Mouse (Mus musculus) kidney, embryonic 16.5 days (tissue): Measurements from ENCODE around the gene Gm44579. TPM values are rescaled to one million over a fixed set of nuclear protein-coding genes. Genes with fewer than 3 reads are reported as not detected.

Experiments used
- ATAC-seq: fragments of 200-750 bp; cut with Nextera tagmentation; 2 replicates; pipeline ENCODE4 v1.8.0; 2017; ENCODE audit warnings: moderate TSS enrichment; ENCODE audit not compliant: low FRiP score, low TSS enrichment
- H3K27ac ChIP-seq: fragments of 300-500 bp; sonication (generic); 2 replicates; pipeline ENCODE4 v1.5.1; 2014; ENCODE audit warnings: low read length
- H3K27me3 ChIP-seq: fragments of 300-500 bp; sonication (generic); 2 replicates; pipeline ENCODE4 v1.6.1; 2014; ENCODE audit warnings: low read length, control low read depth, mixed read lengths; ENCODE audit not compliant: insufficient read depth
- H3K36me3 ChIP-seq: fragments of 300-500 bp; sonication (generic); 2 replicates; pipeline ENCODE4 v1.6.1; 2014; ENCODE audit warnings: low read length, control low read depth, mixed read lengths; ENCODE audit not compliant: insufficient read depth
- H3K4me1 ChIP-seq: fragments of 300-500 bp; sonication (generic); 2 replicates; pipeline ENCODE4 v1.6.1; 2014; ENCODE audit warnings: low read length, control low read depth, mixed read lengths; ENCODE audit not compliant: insufficient read depth
- H3K4me2 ChIP-seq: fragments of 300-500 bp; sonication (generic); replicated peaks from 2 replicates; pipeline ENCODE4 v1.6.1; 2014; ENCODE audit warnings: low read depth, low read length
- H3K4me3 ChIP-seq: fragments of 300-500 bp; sonication (generic); 2 replicates; pipeline ENCODE4 v1.5.1; 2014; ENCODE audit warnings: mild to moderate bottlenecking, low read length
- H3K9ac ChIP-seq: fragments of 300-500 bp; sonication (generic); replicated peaks from 2 replicates; pipeline ENCODE4 v1.6.1; 2014; ENCODE audit warnings: low read length
- H3K9me3 ChIP-seq: fragments of 300-500 bp; sonication (generic); 2 replicates; pipeline ENCODE4 v1.6.1; 2016; ENCODE audit warnings: low read length, control low read depth
- WGBS: fragments of 180-500 bp; shearing (Covaris S2); extraction: QIAGEN DNeasy Blood & Tissue Kit; methylation state at CpG from one replicate; pipeline ENCODE4 v1.1.7; 2014; 5-methylcytosine and 5-hydroxymethylcytosine counted together
- polyA plus RNA-seq: library from polyadenylated mRNA; unstranded; fragments of >200 nt; fragmentation: Nextera tagmentation; extraction: Ambion mirVana; gene quantifications from 2 replicates; pipeline ENCODE4 v1.2.1, GENCODE M21; 2015

Gene Gm44579
- not detected in 2 replicates for polyA plus RNA-seq

DNA sequence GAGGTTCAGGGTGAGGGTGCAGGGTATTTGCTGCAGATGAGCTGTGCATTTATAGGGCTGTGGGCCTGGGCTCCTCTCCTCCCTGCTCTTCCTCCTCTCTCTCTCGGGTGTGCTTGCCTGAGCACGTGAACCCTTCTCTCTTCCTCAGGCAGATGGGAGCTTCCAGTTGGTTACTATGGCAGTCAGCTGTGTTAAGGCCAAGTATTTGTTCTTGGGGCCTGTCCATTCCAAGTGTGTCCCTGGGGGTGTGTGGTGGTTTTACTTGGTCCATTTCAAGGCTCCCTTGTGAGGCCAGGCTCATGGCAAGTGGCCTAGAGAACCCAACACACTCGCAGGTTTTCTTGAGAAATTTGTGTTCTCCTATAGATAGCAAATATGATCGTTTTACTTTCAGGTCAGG is at the start of gene Gm44579, which contains the start of gene Olfr287:
Gene Gm44579 (minus strand): TSS at position 101 of the 400 bp plus-strand sequence.
Gene Olfr287 (minus strand): TSS at position 180 of the 400 bp plus-strand sequence.
- no peak within 1 kb of the TSS for H3K4me3 ChIP-seq
- H3K4me2 ChIP-seq = no peak within 1 kb of the TSS
- no peaks in the 10 kb centered on the region for H3K27me3 ChIP-seq
- H3K9me3 ChIP-seq = no peaks in the 10 kb centered on the region
- no peak within 1 kb of the TSS for H3K9ac ChIP-seq
- no peaks in the 10 kb centered on the region for H3K36me3 ChIP-seq
- H3K27ac ChIP-seq = no peak within 1 kb of the TSS
- no peaks in the 10 kb centered on the region for H3K4me1 ChIP-seq
- no peak for ATAC-seq
- 60% methylated on average over 4 of the region's 4 CpGs for WGBS

DNA sequence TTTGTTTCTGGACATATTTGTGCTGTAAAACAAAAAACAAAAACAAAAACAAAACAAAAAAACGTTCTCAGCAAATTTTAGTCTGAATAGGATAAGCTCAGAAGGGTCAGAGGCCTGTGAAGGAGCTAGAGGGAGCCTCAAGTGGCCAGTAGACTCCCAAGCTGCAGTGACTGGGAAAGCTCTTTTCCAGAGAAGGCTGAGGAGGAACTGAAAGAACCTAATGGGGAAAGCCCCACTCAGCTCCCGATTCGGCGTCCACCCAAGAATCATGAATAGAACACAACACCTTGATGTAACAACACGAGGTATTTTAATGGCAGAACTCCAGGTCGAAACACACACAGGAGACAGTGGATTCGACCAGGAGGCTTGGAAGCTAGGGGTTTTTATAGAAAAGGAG is 37.0 kb upstream of the Gm44579 start:
- Histone ChIP-seq H3K36me3 (no peaks in the 10 kb centered on the region), H3K9ac (no peak overlapping the region), H3K27ac (no peak overlapping the region), H3K9me3 (no peaks in the 10 kb centered on the region), H3K4me3 (no peak overlapping the region), H3K27me3 (no peaks in the 10 kb centered on the region), H3K4me1 (no peaks in the 10 kb centered on the region), H3K4me2 (no peak overlapping the region)
- ATAC-seq = no peak
- 87% methylated on average over 7 of the region's 7 CpGs for WGBS

DNA sequence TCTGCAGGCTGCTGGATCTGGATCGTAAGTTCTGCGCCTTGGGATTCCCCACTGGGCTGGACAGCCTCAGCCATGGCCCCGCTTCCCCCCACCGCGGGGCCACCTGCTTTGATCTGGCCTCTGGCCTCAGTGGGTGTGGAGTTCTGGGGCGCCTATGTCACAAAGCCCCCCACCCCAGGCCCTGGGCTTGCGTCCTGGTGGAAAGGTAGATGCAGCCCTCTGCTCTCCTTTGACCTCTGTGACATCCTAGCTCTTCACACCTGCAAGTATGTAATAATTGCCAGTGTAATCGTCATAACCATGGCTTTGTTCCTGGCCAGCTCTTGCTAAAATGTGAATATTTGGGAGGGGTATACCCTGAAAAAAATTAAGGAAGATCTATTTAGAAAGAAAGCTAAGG is 36.4 kb upstream of the Gm44579 start, which contains the start of gene H1fnt:
Gene H1fnt (minus strand): TSS at position 101 of the 400 bp plus-strand sequence.
- Histone ChIP-seq H3K9ac (no peak within 1 kb of the TSS), H3K27me3 (no peaks in the 10 kb centered on the region), H3K4me2 (no peak within 1 kb of the TSS), H3K9me3 (no peaks in the 10 kb centered on the region), H3K4me3 (no peak within 1 kb of the TSS), H3K27ac (no peak within 1 kb of the TSS), H3K4me1 (no peaks in the 10 kb centered on the region), H3K36me3 (no peaks in the 10 kb centered on the region)
- no peak for ATAC-seq
- WGBS = 82% methylated on average over 8 of the region's 8 CpGs

DNA sequence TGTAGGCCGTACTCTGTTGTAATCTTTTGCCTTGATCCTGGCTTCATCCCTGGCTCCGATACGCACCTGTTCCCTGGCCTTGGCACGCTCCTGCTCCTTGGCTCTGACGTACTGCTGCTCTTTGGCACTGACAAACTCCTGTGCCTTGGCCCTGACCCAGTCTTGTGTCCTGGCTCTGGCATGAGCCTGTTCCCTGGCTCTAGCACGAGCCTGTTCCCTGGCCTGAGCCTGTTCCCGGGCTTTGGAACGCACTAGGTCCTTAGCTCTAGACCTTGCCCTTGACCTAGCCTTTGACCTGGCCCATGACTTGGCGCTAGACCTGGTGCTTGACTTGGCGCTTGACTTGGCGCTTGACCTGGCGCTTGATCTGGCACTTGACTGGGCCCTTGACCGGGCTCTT is 35.5 kb upstream of the Gm44579 start:
- 95% methylated on average over 13 of the region's 13 CpGs for WGBS
- Histone ChIP-seq H3K9me3 (no peaks in the 10 kb centered on the region), H3K27me3 (no peaks in the 10 kb centered on the region), H3K9ac (no peak overlapping the region), H3K4me1 (no peaks in the 10 kb centered on the region), H3K4me3 (no peak overlapping the region), H3K36me3 (no peaks in the 10 kb centered on the region), H3K27ac (no peak overlapping the region), H3K4me2 (no peak overlapping the region)
- ATAC-seq = no peak

DNA sequence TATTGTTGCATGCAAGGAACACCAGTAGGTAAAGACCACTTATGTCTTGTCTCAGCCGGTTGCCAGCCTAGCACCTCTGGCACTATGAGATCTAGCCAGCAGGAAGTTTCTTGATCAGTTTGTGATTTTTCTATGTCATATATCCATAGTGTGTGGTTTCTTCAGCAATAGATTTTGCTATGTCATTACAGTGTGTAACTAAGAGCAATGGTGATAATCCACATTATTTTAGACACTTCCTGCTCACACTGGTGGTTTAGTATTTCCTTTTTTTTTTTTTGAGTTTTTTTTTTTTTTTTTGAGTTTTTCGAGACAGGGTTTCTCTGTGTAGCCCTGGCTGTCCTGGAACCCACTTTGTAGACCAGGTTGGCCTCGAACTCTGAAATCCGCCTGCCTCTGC is 14.7 kb upstream of the Gm44579 start:
- no peak for ATAC-seq
- H3K27ac ChIP-seq = no peak overlapping the region
- H3K4me2 ChIP-seq = no peak overlapping the region

DNA sequence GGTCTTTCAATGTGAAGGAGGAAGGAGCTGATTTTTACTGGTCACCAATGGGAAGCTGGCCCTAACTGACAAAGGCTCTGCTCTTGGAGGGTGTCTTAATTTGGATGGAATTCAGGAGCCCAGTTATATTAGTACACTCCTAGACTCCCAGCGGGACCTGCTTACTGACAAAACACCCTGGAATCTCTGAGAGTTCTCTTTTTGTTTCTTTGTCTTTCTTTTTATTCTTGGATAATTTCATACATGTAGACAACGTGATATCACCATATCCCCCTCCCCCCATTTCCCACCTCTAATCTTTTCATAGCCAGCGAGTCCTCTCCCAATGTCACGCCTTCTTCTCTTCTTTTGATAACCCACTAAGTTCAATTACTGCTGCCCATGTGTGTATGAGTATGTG is 13.6 kb upstream of the Gm44579 start, which contains the start of gene Olfr286:
Gene Olfr286 (minus strand): TSS at position 101 of the 400 bp plus-strand sequence.
- Histone ChIP-seq H3K9me3 (no peaks in the 10 kb centered on the region), H3K4me3 (no peak within 1 kb of the TSS), H3K36me3 (no peaks in the 10 kb centered on the region), H3K4me2 (no peak within 1 kb of the TSS), H3K27ac (no peak within 1 kb of the TSS), H3K9ac (no peak within 1 kb of the TSS), H3K27me3 (no peaks in the 10 kb centered on the region), H3K4me1 (no peaks in the 10 kb centered on the region)
- no peak for ATAC-seq
- WGBS = 83% methylated on average over 4 of the region's 4 CpGs

More for the DNA sequence above, 14.7 kb upstream of the Gm44579 start:
- H3K4me1 ChIP-seq = no peaks in the 10 kb centered on the region
- H3K9ac ChIP-seq = no peak overlapping the region
- H3K9me3 ChIP-seq = no peaks in the 10 kb centered on the region
- H3K27me3 ChIP-seq = no peaks in the 10 kb centered on the region
- no peaks in the 10 kb centered on the region for H3K36me3 ChIP-seq
- 93% methylated on average over 4 of the region's 4 CpGs for WGBS
- H3K4me3 ChIP-seq = no peak overlapping the region

DNA sequence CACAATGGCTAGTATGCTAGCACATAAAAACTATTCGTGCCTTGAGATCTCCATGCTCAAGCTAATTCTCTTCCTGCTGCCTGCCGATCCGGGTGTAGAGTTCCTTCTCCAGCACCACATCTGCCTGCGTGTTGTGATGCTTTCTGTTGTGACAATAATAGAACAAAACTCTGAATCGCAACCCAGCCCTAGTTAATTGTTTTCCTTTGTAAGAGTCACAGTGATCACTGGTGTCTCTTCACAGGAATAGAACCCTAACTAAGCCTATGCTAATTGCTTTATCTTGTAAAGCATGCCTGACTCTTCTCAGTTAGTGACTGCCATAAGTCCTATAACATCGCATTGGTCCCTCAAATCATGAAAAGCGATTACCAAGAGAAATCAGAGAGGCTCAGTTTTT is 5.3 kb upstream of the Gm44579 start:
- no peak for ATAC-seq
- Histone ChIP-seq H3K9ac (no peak overlapping the region), H3K4me2 (no peak overlapping the region), H3K4me3 (no peak overlapping the region), H3K27ac (no peak overlapping the region), H3K9me3 (no peaks in the 10 kb centered on the region), H3K27me3 (no peaks in the 10 kb centered on the region), H3K36me3 (no peaks in the 10 kb centered on the region), H3K4me1 (no peaks in the 10 kb centered on the region)
- 78% methylated on average over 7 of the region's 7 CpGs for WGBS

DNA sequence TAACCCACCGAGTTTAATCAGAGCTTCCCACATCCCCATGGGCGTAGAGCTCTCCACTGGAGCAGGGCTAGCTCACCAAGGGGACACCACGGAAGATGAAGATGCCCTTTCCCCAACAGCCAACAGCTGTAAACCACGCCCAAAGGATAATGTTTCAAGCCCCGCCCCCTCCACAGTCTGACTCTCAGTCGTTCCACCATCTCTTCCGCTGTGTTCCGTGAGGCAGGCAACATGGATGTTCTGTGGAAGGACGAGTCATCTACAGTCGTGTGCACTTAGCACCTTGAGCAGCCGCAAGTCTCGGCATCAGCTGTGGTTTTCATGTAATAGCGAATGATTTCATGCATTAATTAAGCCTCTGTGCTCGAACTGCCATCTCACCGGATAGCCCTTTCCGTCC is 4.8 kb upstream of the Gm44579 start:
- no peaks in the 10 kb centered on the region for H3K36me3 ChIP-seq
- H3K27ac ChIP-seq = no peak overlapping the region
- no peaks in the 10 kb centered on the region for H3K27me3 ChIP-seq
- no peak for ATAC-seq
- H3K4me1 ChIP-seq = no peaks in the 10 kb centered on the region
- H3K4me3 ChIP-seq = no peak overlapping the region
- 47% methylated on average over 16 of the region's 16 CpGs for WGBS
- H3K9ac ChIP-seq = no peak overlapping the region
- no peak overlapping the region for H3K4me2 ChIP-seq
- no peaks in the 10 kb centered on the region for H3K9me3 ChIP-seq

DNA sequence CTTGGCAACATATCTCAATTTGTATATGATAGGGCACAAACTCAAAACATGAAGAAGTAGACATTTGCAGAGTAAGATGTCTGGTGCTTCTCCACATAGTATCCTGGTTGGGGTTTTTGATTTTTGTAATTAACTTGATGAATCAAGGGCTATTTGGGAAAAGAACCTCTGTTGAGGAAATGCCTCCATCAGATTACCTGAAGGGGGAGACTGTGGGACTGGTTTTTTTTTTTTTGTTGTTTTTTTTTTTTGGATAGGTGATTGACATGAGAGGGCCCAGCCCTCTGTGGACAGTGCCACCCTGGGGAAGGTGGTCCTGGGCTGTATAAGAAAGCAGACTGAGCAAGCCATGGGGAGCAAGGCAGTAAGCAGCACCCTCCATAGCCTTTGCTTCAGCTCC is 1.6 kb upstream of the Gm44579 start:
- Histone ChIP-seq H3K27ac (no peak overlapping the region), H3K4me1 (no peaks in the 10 kb centered on the region), H3K36me3 (no peaks in the 10 kb centered on the region), H3K27me3 (no peaks in the 10 kb centered on the region), H3K9me3 (no peaks in the 10 kb centered on the region), H3K4me3 (no peak overlapping the region), H3K4me2 (no peak overlapping the region), H3K9ac (no peak overlapping the region)
- ATAC-seq = no peak

DNA sequence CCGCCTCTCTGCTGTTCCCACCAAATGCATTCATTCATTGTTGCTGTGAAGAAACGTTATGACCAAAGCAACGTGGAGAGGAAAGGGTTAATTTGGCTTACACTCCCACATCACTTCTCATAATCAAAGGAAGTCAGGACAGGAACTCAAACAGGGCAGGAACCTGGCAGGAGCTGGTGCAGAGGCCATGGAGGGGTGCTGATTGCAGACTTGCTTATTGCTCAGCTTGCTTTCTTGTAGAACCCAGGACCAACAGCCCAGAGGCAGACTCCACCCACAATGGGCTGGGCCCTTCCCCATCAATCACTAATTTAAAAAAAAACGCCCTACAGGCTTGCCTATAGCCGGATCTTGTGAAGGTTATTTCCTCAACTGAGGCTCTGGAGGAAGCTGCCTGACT is 6.6 kb downstream of the Gm44579 start:
- 51% methylated on average over 5 of the region's 5 CpGs for WGBS
- no peak overlapping the region for H3K9ac ChIP-seq
- no peak overlapping the region for H3K4me3 ChIP-seq
- ATAC-seq = no peak
- H3K27me3 ChIP-seq = no peaks in the 10 kb centered on the region
- no peak overlapping the region for H3K4me2 ChIP-seq
- H3K9me3 ChIP-seq = no peaks in the 10 kb centered on the region
- no peak overlapping the region for H3K27ac ChIP-seq
- H3K36me3 ChIP-seq = no peaks in the 10 kb centered on the region
- no peaks in the 10 kb centered on the region for H3K4me1 ChIP-seq
